Mouse (Mus musculus): ENCODE measurements at regions not wholly inside any gene's neighbourhood (a gene's known extent, or its start where the extent isn't known, plus 50 kb on each side); places are given as distances from the start of the nearest gene placed in this dataset.
"Not testable (repeated sequence)": the region's sequence is repeated elsewhere in the genome, so short reads cannot be mapped to it uniquely, and the experiment has no call there.

- DNase-seq (ENCODE audit: low read depth, low spot score): no peak
Measured at GRCm38 (mm10) chr9:88221276-88221675, 105.7 kb upstream of the Nt5e start.

DNA sequence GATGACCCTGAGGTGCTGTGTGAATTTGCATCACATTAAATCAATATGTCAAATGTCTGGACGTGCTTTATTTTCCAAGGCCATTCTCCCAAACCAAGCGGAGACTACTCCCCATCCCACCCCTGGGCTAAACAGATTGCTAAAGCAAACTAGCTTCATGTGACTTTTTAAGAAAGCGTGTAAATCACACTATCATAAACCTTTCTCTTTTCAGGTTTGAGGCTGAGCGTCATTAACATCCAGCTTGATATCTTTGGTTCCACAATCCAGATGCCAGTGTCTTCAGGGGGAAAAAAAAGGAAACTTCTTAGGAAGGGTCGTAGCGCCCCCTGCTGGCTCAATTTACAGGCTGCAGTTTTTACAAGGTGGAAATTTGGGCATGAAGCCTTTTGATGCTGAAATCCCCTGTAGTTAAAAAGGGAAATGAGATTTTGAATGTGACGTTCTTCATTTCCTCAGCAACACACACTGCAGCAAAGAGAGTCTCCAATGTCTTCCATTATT lies 105.1 kb upstream of the Nt5e start:
- no peak for DNase-seq (ENCODE audit: low read depth, low spot score)

DNA sequence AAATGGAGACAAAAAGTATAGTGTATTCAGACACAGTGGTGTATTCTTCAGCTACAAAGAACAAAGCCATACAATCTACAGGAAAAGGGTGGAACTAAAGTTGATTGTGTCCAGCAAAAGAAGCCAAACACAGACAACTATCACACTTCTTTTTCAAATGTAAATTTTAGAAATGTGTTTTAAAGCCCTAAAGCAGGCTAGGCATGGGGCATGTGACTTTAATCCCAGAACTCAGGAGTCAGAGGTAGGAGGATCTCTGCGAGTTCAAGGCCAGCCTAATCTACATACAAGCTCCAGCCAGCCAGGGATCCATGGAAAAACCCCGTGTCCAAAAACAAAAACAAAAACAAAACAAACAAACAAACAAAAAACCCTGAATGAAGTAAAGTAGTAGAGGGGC lies 89.9 kb upstream of the Nt5e start:
- DNase-seq (ENCODE audit: low read depth, low spot score): no peak

DNA sequence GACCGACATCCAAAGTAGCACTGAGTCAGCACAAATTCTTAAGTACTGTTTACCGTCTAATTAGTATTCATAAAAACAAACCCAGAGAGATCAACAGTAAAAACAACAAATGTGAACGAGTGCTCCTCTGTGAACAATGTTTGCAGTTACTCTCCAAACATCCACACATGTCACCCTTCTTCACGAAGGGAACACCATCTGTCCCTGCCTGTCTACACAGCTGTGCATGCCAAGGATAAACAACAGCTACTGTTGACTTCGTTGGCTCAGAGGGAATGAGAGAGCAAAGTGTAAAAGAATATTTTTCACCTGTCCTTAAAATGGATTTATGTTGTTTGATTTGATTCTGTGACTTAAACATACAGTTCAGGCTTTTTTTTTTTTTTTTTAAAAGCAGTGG lies 88.7 kb upstream of the Nt5e start:
- no peak for DNase-seq (ENCODE audit: low read depth, low spot score)

- DNase-seq (ENCODE audit: low read depth, low spot score): no peak
Measured at GRCm38 (mm10) chr9:88240740-88241139, 86.3 kb upstream of the Nt5e start.

DNA sequence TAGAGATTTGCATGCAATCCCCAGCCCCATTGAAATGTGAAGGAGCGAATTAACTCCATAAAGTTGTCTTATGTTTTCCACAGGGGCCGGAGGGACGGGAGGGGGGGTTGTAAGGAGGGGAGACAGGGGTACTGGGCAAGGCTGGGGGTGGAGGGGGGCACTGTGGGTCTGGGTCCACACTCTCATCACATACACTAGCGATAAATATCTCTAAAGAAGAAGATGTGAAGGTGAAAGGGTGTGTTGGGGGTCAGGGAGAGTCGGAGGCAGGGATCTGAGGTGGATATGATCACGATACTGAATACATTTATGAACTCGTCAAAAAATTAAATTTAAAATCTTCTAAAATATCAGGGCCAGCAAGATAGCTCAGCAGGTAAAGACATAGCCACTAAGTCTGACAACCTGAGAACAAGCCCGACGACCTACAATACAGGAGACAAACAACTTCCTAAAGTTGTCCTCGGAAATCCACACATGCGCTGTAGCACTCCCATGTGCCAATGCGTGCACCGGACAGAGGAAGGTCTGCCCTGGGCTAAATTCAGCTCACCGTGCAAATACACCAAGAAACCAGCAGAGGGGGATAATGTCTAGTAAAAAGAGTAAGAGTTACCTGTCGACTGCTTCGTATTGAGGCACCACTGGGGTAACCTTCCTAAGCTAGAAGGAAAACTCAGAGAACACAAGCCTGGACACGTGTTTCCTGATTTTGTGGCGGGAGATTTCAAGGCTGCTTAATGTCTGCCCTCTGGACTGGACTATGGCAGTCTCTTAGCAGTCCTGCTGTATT lies 85.6 kb upstream of the Nt5e start:
- peak; percentile 86 for DNase-seq (ENCODE audit: low read depth, low spot score)

DNA sequence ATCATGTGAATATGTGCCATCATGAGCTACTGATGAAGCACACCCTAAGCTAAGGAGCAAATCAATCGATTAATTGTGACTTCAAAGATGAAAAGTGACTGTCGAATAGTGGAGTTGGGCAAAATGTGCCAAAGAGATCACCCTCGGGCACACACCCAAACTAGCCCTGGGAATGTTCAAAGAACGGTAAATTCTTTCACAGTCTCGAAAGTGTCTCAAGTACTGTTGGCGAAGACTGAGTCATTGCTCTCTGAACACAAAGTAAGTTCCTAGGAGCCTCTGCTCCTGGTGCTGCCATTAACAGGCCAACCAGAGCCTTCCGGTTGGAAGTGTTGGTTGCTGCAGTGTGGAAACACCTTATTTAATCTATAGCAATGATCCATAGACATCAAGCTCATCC lies 84.5 kb upstream of the Nt5e start:
- DNase-seq (ENCODE audit: low read depth, low spot score): no peak

GRCm38 (mm10) chr9:88244492-88244891 lies 82.5 kb upstream of the Nt5e start:
- DNase-seq (ENCODE audit: low read depth, low spot score): no peak

- DNase-seq (ENCODE audit: low read depth, low spot score): no peak
Measured at GRCm38 (mm10) chr9:88255948-88256347, 71.0 kb upstream of the Nt5e start.

DNA sequence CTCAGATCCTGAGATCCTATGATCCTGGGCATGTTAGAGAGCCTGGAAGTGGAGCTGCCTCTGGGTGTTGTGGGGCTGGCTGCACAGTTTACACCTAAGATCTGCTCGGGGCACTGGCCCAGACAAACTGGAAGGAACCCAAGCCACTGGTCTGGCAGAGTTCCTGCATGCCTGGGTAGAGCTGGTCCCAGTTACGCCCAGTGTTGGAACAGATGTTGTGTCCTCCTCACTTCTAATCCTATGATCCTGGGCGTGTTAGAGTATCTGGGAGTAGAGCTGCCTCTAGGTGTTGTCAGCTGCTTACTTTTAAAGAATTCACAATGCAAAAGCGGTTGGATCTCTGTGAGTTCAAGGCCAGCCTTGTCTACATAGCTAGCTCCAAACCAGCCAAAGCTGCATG lies 67.4 kb upstream of the Nt5e start:
- no peak for DNase-seq (ENCODE audit: low read depth, low spot score)

DNA sequence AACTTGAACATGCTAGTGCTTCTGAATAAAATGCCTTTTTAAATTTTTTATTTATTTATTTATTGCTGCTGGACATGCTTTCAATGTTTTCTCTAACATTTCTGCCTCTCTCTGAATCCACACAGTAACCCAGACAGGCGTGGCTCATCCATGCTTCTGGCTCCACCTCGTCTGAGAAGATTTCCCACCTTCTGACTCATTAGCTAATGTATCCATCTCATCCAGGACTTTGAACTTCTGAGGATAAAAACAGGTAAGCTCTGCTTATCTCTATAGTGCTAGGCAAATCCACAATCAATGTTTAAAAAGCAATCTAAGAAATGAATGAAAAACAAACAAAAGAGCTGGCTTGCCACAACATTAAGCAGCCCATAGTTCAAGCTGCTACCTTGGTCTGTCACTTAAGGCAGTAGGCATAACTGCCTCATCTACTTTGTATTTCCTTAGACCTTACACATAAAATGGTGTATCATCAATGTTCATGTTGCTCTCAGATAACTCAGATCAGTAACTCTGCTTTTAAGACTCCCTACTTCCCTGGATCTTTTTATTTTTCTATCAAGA lies 66.8 kb upstream of the Nt5e start:
- no peak for DNase-seq (ENCODE audit: low read depth, low spot score)

DNA sequence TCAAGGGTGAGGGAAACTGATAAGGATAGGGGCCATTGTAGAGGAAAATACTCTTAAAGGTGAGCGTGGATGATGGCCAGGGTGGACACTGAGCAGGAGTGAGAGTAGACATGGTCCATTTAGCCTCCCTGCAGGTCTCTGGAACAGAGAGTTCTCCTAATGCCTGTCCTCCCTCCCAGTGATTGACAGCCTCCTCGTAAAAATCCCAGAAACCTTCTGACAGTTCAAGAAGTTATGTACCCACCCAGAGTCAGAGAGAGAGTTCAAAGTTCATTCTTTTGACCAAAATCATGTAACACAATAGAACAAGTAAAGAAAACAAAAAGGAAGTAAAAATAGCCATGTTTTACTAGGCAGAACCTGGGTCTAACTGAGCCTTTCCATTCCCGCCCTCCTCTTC lies 64.5 kb upstream of the Nt5e start:
- no peak for DNase-seq (ENCODE audit: low read depth, low spot score)

- not testable (repeated sequence) for DNase-seq (ENCODE audit: low read depth, low spot score)
Measured at GRCm38 (mm10) chr9:88266346-88266745, 60.7 kb upstream of the Nt5e start.

DNA sequence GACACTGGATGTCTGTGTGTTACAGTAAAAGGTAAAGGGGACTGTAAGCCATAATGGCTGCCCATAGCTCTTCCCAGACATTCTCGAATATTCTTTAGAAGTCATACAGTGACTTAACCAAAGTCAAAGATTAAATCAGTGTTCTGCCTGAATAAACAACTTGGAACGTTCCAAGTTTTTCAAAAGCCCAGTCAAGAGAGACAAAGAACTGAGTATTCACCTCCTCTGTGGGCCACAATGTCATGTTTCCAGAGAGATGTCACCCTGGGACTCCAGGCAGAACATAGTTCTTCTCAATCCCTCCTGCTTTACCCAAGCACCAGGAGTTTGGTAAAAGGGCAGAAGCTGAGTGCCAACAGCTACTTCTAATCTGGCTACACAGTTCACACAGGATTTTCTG lies 58.2 kb upstream of the Nt5e start:
- DNase-seq (ENCODE audit: low read depth, low spot score): no peak

- no peak for DNase-seq (ENCODE audit: low read depth, low spot score)
Measured at GRCm38 (mm10) chr9:88269216-88269615, 57.8 kb upstream of the Nt5e start.

DNA sequence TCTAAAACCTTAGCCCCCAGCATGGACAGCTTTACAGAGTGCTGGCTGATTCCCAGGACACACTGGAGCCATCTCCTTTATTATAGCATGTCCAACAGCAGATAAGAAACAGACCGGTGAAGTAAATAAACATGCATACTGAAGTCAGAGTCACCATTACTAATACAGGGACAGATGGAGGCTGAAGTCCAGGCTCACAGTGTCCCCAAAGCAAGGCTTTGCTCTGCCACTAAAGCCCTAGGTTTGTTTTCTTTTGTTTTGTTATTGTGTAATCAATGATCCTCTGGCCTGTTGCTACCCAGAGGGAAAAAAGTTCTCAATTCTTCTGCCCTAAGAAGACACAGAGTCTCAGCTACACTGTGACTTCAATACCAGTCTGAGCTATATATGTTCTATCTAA lies 56.2 kb upstream of the Nt5e start:
- no peak for DNase-seq (ENCODE audit: low read depth, low spot score)

DNA sequence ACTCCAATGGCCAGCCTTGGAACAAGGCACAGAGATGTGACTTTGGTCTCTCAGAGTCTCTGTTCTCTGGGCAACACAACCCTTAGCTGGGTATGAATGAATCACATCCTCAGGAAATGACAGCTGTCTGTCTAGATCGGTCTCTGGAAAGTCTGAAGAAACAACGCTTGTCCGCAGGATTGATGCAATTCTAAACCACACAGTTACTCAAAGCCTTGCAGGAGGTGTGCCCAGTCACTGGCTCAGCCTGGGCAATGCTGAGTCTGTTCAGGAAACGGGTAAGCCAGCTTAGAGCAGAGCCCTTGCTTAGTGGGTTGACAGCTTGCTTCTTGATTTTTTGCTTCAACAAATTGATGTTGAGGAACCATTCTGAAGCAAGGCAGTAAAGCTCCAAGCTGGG lies 53.7 kb upstream of the Nt5e start:
- DNase-seq (ENCODE audit: low read depth, low spot score): peak; percentile 41

DNA sequence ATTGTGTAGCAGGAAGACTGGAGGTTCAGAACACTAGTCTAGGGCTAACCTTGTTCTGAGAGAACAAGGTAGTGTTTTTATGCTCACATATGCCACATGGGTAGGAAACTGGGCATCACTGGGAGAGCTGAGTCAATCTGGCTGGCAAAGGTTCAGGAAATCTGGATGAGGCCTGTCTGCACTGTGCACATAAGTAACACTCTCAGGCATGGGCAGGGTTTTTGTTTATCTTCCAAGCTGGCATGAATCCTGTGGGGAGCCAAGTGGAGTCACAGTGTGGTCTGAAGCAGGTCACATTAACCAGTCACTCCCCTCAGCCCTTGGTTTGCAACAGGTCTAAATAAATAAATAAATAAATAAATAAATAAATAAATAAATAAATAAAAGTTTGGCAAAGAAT lies 53.0 kb upstream of the Nt5e start:
- no peak for DNase-seq (ENCODE audit: low read depth, low spot score)

- DNase-seq (ENCODE audit: low read depth, low spot score): no peak
Measured at GRCm38 (mm10) chr9:88274681-88275336, 52.2 kb upstream of the Nt5e start.

DNA sequence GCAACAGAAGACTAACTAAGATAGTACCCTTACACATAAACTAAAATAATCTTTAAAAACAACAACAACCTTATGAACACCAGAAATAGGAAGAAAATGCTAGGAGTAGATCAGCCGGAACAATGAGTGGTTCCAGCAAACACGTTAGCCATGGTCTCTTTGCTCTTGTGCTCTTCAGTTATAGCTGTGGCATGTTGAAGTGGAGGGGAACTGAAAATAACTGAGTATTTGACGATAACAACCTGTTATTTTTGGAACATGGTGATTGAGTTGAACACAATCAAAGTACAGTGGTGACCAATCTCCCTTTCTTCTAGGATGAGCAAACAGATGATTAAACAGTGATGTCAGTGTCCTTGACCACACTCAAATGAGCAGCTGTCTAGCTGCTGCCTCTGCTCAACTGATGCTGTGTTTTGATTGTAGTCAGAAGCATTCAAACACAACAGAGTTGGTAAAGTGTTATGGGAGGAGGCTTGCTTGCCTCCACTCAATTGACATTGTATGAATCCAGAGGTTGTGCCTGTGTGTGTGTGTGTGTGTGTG lies 50.9 kb upstream of the Nt5e start:
- no peak for DNase-seq (ENCODE audit: low read depth, low spot score)

DNA sequence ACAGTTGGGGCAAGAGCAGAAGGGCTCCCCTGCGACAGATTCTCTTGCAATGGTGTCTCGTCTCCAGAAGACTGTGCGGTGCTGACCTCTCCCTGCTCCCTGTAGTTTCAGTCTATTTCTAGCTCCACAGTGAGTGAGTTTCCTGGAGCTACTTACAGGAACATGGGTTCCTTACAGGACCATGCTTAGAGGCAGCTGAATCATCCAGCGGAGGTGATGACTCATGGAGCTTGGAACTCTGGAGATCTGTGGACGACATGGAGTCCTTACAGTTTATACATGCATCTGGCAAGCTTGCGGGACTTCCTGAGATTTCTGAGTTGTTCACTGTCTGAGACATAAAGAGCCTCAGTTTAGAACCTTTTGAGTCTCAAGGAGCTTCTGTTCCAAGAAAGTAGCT lies 50.0 kb upstream of the Nt5e start:
- no peak for DNase-seq (ENCODE audit: low read depth, low spot score)

Data from CD4-positive helper T cell, adult 2 months (primary cell).